In the genomic region with DNA sequence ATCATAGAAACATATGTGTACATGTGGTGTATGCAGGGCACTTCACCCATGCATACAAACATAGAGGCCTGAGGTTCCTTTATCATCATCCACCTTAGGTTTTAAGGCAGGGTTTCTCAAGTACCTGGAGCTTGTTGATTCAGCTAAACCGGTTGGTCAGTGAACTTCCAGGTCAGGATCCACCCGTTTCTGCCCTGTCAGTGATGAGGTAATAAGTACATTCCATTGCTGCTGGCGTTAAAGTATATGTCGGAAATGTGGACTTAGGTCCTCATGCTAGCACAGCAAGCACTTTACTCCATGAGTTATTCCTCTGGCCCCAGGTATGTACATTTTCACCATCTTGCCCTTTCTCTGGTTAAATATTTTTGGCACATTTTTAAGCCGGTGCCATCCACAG, we compare ENCODE assay signal across 23 mouse cellular contexts. TPM values are rescaled to one million over a fixed set of nuclear protein-coding genes. Genes with fewer than 3 reads are reported as not detected.
DNase-seq lines count a peak whose midpoint lies in the region; ATAC-seq and TF ChIP-seq lines count a peak whose summit lies in the region.
"Had no signal": no experiment of that assay in that cellular context is flagged by ENCODE, and none has a peak within 500 bp of the region (broad histone marks: within the 10 kb centered on the region; RNA-seq: fewer than 3 reads in every experiment).

No protein-coding gene starts in this region.

- no peak overlapping the region for H3K4me2 ChIP-seq in liver, embryonic 15.5 days
- no peak overlapping the region for H3K4me2 ChIP-seq in liver, embryonic 12.5 days
- no peak overlapping the region for H3K4me2 ChIP-seq in intestine, embryonic 16.5 days (ENCODE audit: low read depth, low read length)
- H3K4me2 ChIP-seq: embryonic facial prominence, embryonic 15.5 days; forebrain, embryonic 15.5 days; hindbrain, embryonic 15.5 days; limb, embryonic 13.5 days; lung, embryonic 15.5 days had no signal

- no peak overlapping the region for H3K27ac ChIP-seq in kidney, adult 2 months (ENCODE audit: insufficient read depth, low read depth, low read length)
- no peak overlapping the region for H3K27ac ChIP-seq in liver, embryonic 15.5 days (replicated peaks)
- no peak overlapping the region for H3K27ac ChIP-seq in liver, embryonic 12.5 days
- no peak overlapping the region for H3K27ac ChIP-seq in intestine, embryonic 16.5 days (ENCODE audit: low read length)
- H3K27ac ChIP-seq in layer of hippocampus, adult 2 months, result no peak overlapping the region
- H3K27ac ChIP-seq: embryonic facial prominence, embryonic 15.5 days; forebrain, embryonic 15.5 days; heart, embryonic 10.5 days; hindbrain, embryonic 15.5 days; limb, embryonic 13.5 days; lung, embryonic 15.5 days had no signal

- no peak for TF ChIP-seq POLR2A in kidney, adult 2 months (IDR thresholded peaks at IDR 0.05; ENCODE audit: low read depth, low read length)

- no peak for TF ChIP-seq CTCF in kidney, adult 2 months (conservative IDR thresholded peaks at IDR 0.05; ENCODE audit: insufficient read depth, insufficient read length, low read depth, low read length)
- no peak for TF ChIP-seq CTCF in layer of hippocampus, adult 2 months (conservative IDR thresholded peaks at IDR 0.05)

- no peaks in the 10 kb centered on the region for H3K27me3 ChIP-seq in kidney, adult 2 months (replicated peaks; ENCODE audit: control insufficient read depth, insufficient read depth, low read length)
- no peaks in the 10 kb centered on the region for H3K27me3 ChIP-seq in liver, embryonic 15.5 days
- no peaks in the 10 kb centered on the region for H3K27me3 ChIP-seq in liver, embryonic 12.5 days (replicated peaks)
- H3K27me3 ChIP-seq in intestine, embryonic 16.5 days (replicated peaks; ENCODE audit: control insufficient read depth, insufficient read depth, low read length), result no peaks in the 10 kb centered on the region
- H3K27me3 ChIP-seq: embryonic facial prominence, embryonic 15.5 days; forebrain, embryonic 15.5 days; hindbrain, embryonic 15.5 days; limb, embryonic 13.5 days; lung, embryonic 15.5 days; megakaryocyte, embryonic 14.5 days had no signal

- H3K4me1 ChIP-seq in kidney, adult 2 months (ENCODE audit: control insufficient read depth, insufficient read depth, low read length), result 0 out of 2 replicates have a peak, but pooled peaks cover 4% of the 10 kb centered on the region
- H3K4me1 ChIP-seq in liver, embryonic 15.5 days (replicated peaks), result peaks cover 15% of the 10 kb centered on the region; the same call in 1 of the 2 replicates
- H3K4me1 ChIP-seq in liver, embryonic 12.5 days, result peaks cover 23% of the 10 kb centered on the region
- H3K4me1 ChIP-seq in intestine, embryonic 16.5 days (ENCODE audit: control insufficient read depth, insufficient read depth, low read length), result 0 out of 2 replicates have a peak, but pooled peaks cover 6% of the 10 kb centered on the region
- H3K4me1 ChIP-seq: embryonic facial prominence, embryonic 15.5 days; forebrain, embryonic 15.5 days; heart, embryonic 10.5 days; hindbrain, embryonic 15.5 days; limb, embryonic 13.5 days had no signal

- no peak overlapping the region for H3K4me3 ChIP-seq in kidney, adult 2 months (ENCODE audit: insufficient read depth, low read depth, low read length)
- H3K4me3 ChIP-seq in liver, embryonic 15.5 days (replicated peaks), result no peak overlapping the region
- no peak overlapping the region for H3K4me3 ChIP-seq in liver, embryonic 12.5 days
- no peak overlapping the region for H3K4me3 ChIP-seq in intestine, embryonic 16.5 days (ENCODE audit: low read length)
- H3K4me3 ChIP-seq in layer of hippocampus, adult 2 months, result no peak overlapping the region
- H3K4me3 ChIP-seq: embryonic facial prominence, embryonic 15.5 days; forebrain, embryonic 15.5 days; heart, embryonic 10.5 days; hindbrain, embryonic 15.5 days; limb, embryonic 13.5 days; lung, embryonic 15.5 days; megakaryocyte, embryonic 14.5 days had no signal

- peak; percentile 59 for DNase-seq in kidney, adult 2 months
- no peak for DNase-seq in kidney, postnatal 4 days
- DNase-seq in lung, postnatal 36 days, result peak; percentile 49
- no peak for DNase-seq in layer of hippocampus, adult 2 months (ENCODE audit: low spot score in 2 of 2)
- DNase-seq: adrenal gland, postnatal 25 days; cerebellum, adult 9-10 months; gastrocnemius, postnatal 10 days; heart, postnatal 4 days; layer of hippocampus, adult 9-11 months; midbrain, embryonic 14.5 days; right cerebral cortex, postnatal 14 days; thymus, postnatal 14 days had no signal

- H3K9me3 ChIP-seq in liver, embryonic 15.5 days (replicated peaks), result no peaks in the 10 kb centered on the region
- no peaks in the 10 kb centered on the region for H3K9me3 ChIP-seq in liver, embryonic 12.5 days (replicated peaks)
- H3K9me3 ChIP-seq in intestine, embryonic 16.5 days (ENCODE audit: control insufficient read depth, low read length), result no peaks in the 10 kb centered on the region
- H3K9me3 ChIP-seq: embryonic facial prominence, embryonic 15.5 days; forebrain, embryonic 15.5 days; heart, embryonic 10.5 days; hindbrain, embryonic 15.5 days; limb, embryonic 13.5 days; lung, embryonic 15.5 days; megakaryocyte, embryonic 14.5 days had no signal

- peak; percentile 49; the same call in 1 of the 2 replicates for ATAC-seq in liver, embryonic 15.5 days (ENCODE audit: insufficient read depth)
- no peak for ATAC-seq in liver, embryonic 12.5 days
- ATAC-seq in intestine, embryonic 16.5 days, result peak; percentile 87
- no peak for ATAC-seq in megakaryocyte-erythroid progenitor cell, adult 5-6 weeks (replicated peaks; ENCODE audit: low FRiP score, low TSS enrichment, poor library complexity, severe bottlenecking)
- ATAC-seq: forebrain, embryonic 15.5 days had no signal

- no peak overlapping the region for H3K9ac ChIP-seq in liver, embryonic 15.5 days
- H3K9ac ChIP-seq in liver, embryonic 12.5 days, result no peak overlapping the region
- H3K9ac ChIP-seq in intestine, embryonic 16.5 days (ENCODE audit: low read depth, low read length), result no peak overlapping the region
- H3K9ac ChIP-seq: embryonic facial prominence, embryonic 15.5 days; forebrain, embryonic 15.5 days; hindbrain, embryonic 15.5 days; limb, embryonic 13.5 days; lung, embryonic 15.5 days had no signal

- H3K36me3 ChIP-seq in kidney, adult 2 months (ENCODE audit: control insufficient read depth, insufficient read depth, low read length), result no peaks in the 10 kb centered on the region
- H3K36me3 ChIP-seq in liver, embryonic 15.5 days (replicated peaks), result no peaks in the 10 kb centered on the region
- no peaks in the 10 kb centered on the region for H3K36me3 ChIP-seq in liver, embryonic 12.5 days
- no peaks in the 10 kb centered on the region for H3K36me3 ChIP-seq in intestine, embryonic 16.5 days (ENCODE audit: control insufficient read depth, insufficient read depth, low read length)
- H3K36me3 ChIP-seq: embryonic facial prominence, embryonic 15.5 days; forebrain, embryonic 15.5 days; heart, embryonic 10.5 days; hindbrain, embryonic 15.5 days; limb, embryonic 13.5 days; lung, embryonic 15.5 days had no signal

- WGBS in kidney, adult 2 months, result 43% methylated on average over 5 of the region's 5 CpGs
- WGBS in liver, embryonic 15.5 days (ENCODE audit: insufficient replicate concordance), result 76% methylated on average over 5 of the region's 5 CpGs
- WGBS in liver, embryonic 12.5 days (ENCODE audit: insufficient replicate concordance), result 74% methylated on average over 5 of the region's 5 CpGs
- WGBS in intestine, embryonic 16.5 days, result 61% methylated on average over 5 of the region's 5 CpGs

RNA-seq across cellular contexts. Expression of a gene that starts 14.8 kb away (rescaled TPM):
- polyA plus RNA-seq in kidney, adult 2 months (2012; rRNA removed), result 4.6 and 5.2 TPM in 2 replicates
- 6.1 and 6.3 TPM in 2 replicates for polyA plus RNA-seq in liver, embryonic 15.5 days (2015; fragmentation: Nextera tagmentation; extraction: Ambion mirVana)
- polyA plus RNA-seq in liver, embryonic 12.5 days (2016; fragmentation: Nextera tagmentation; extraction: Ambion mirVana), result 10.0 and 10.2 TPM in 2 replicates
- polyA plus RNA-seq in intestine, embryonic 16.5 days (2015; fragmentation: Nextera tagmentation; extraction: Ambion mirVana), result 11.2 and 12.5 TPM in 2 replicates
- 10 to 100 TPM; 32.9 to 35.0 TPM for total RNA-seq in layer of hippocampus, adult 2 months (2021)
- total RNA-seq in megakaryocyte-erythroid progenitor cell, adult 5-6 weeks (2014; fragmentation: Nextera tagmentation), result 52.5 and 57.2 TPM in 2 replicates
- total RNA-seq in megakaryocyte-erythroid progenitor cell, adult 5-6 weeks (2017), result 48.6 and 61.0 TPM in 2 replicates

Comparison
In these comparisons a context has a peak if more than half of its experiments do, and no peak if none do; other contexts are left out.
1. DNase-seq: peak in kidney, adult 2 months (single experiment) and lung, postnatal 36 days (single experiment); none in kidney, postnatal 4 days (0 of 2) and layer of hippocampus, adult 2 months (0 of 2).
2. ATAC-seq: peak in liver, embryonic 15.5 days (single experiment) and intestine, embryonic 16.5 days (single experiment); none in liver, embryonic 12.5 days (single experiment) and megakaryocyte-erythroid progenitor cell, adult 5-6 weeks (single experiment).